Mouse (Mus musculus): ENCODE measurements around the gene Fam129b.

- TF ChIP-seq MAX (IDR thresholded peaks at IDR 0.05; ENCODE audit: low read length), result no peak
- TF ChIP-seq POLR2A (IDR thresholded peaks at IDR 0.05; ENCODE audit: low read depth, low read length), result no peak
- no peak for TF ChIP-seq ZC3H11A (IDR thresholded peaks at IDR 0.05; ENCODE audit: low read depth, low read length)
- TF ChIP-seq ZNF384 (IDR thresholded peaks at IDR 0.05; ENCODE audit: low read depth, low read length), result no peak
Measured at GRCm38 (mm10) chr2:32879593-32879992, 3.7 kb downstream of the Fam129b start.
